Mouse (Mus musculus): ENCODE measurements around the gene Dmrt2. TPM values are rescaled to one million over a fixed set of nuclear protein-coding genes. Genes with fewer than 3 reads are reported as not detected.

The Dmrt2 gene
- polyA plus RNA-seq, 1 experiment: 1.4 TPM

DNA sequence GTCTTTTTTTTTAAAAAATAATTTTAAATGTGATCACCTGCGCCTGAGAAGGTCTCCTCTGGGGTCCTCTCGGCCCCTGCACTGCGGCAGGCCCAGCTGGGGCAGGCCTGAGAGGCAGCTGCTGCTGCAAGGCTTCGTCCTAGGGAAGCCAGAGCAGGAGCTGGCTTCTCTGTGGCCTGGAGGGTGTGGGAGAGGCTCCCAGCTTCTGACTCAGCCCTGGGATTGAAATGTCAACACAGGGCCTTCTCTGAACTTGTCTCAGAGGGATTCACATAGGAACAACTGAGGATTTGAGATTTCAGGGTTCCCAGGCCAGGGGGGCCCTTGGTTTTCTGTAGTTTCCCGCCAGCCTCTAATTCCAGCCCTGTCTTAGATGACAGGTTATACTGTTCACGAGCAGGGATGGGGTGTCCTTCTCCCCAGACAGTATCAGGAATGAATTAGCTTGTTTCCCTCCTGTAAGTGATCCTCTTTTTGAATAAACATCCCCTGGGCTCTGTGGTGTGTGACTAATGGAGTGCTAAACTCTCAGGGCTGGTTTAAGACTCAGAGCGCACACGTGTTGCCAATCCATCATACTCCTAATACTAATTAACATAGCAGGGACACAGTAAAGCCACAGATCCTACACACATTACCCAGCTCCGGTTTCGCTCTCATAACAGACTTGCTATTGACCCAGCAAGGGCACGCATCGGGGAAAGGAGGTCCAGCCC lies 18.0 kb upstream of the Dmrt2 start:
- Histone ChIP-seq H3K79me3 (ENCODE audit: low read depth) (no peaks in the 10 kb centered on the region), H3K27me3 (ENCODE audit: control insufficient read depth, insufficient read depth, insufficient read length) (no peaks in the 10 kb centered on the region), H3K4me3 (ENCODE audit: insufficient read depth, poor library complexity, severe bottlenecking) (no peak overlapping the region), H3K36me3 (ENCODE audit: control insufficient read depth, insufficient read depth) (no peaks in the 10 kb centered on the region), H3ac (ENCODE audit: control insufficient read depth, insufficient read length, low read depth) (no peak overlapping the region), H3K79me2 (ENCODE audit: control insufficient read depth, insufficient read depth) (no peaks in the 10 kb centered on the region)
- TF ChIP-seq CTCF (IDR thresholded peaks at IDR 0.05; ENCODE audit: control insufficient read depth, insufficient read depth, insufficient read length) (no peak), USF1 (IDR thresholded peaks at IDR 0.05; ENCODE audit: low read depth) (peak; percentile 75), FOSL1 (IDR thresholded peaks at IDR 0.05; ENCODE audit: insufficient read depth, low read length, poor library complexity, severe bottlenecking) (no peak), MYOG (IDR thresholded peaks at IDR 0.05; ENCODE audit: control insufficient read depth, extremely low read depth, insufficient read length) (no peak), MAX (IDR thresholded peaks at IDR 0.05) (peak; percentile 74), MYOD1 (IDR thresholded peaks at IDR 0.05; ENCODE audit: control insufficient read depth, insufficient read length, low read depth) (peak; percentile 95)

DNA sequence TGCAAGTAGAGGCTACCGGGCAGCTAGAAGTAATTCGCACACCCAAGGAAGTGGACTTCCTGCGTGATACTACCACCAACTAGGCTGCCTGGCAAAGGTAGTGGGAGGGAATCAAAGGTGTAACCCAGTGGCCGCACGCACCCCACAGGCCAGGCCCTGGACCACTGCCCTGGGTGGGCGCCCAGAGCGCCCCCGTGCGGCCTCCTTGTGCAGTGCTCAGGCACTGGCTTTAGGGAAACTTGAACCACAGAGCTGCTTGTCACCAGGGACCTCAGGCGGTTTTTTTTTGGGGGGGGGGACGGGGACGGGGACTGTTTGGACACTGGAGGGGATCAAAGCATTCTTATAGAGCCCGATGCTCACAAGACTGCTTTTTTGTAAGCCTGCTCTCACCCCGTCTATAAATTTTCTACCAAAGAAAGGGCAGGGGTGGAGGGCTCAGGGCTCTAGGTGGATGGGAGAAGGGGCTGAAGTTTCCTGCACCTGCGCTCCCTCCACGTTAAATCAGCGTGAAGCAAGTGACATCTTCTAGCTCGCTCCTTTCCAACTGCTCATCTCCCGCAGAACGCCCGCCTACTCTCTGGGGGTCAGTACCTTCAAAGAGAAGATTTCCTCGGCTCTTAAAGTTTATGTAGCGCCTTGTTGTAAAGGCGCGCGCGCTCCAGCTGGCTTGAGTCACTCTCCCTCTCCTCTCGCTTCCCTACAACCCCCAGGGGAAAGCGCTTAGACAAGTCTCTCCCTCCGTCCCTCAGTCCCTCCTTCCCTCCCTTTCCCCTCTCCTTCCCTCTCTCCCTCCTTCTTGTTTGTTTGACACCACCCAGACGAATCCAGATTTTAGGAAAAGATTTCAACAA lies 6.5 kb upstream of the Dmrt2 start:
- Histone ChIP-seq H3ac (ENCODE audit: control insufficient read depth, insufficient read length, low read depth) (no peak overlapping the region), H3K79me2 (ENCODE audit: control insufficient read depth, insufficient read depth) (no peaks in the 10 kb centered on the region), H3K36me3 (ENCODE audit: control insufficient read depth, insufficient read depth) (no peaks in the 10 kb centered on the region), H3K79me3 (ENCODE audit: low read depth) (no peaks in the 10 kb centered on the region), H3K27me3 (ENCODE audit: control insufficient read depth, insufficient read depth, insufficient read length) (no peaks in the 10 kb centered on the region), H3K4me3 (ENCODE audit: insufficient read depth, poor library complexity, severe bottlenecking) (no peak overlapping the region)
- TF ChIP-seq FOSL1 (IDR thresholded peaks at IDR 0.05; ENCODE audit: insufficient read depth, low read length, poor library complexity, severe bottlenecking) (no peak), MAX (IDR thresholded peaks at IDR 0.05) (no peak), CEBPB (IDR thresholded peaks at IDR 0.05; ENCODE audit: low read depth) (no peak), CTCF (IDR thresholded peaks at IDR 0.05; ENCODE audit: control insufficient read depth, insufficient read depth, insufficient read length) (no peak), USF1 (IDR thresholded peaks at IDR 0.05; ENCODE audit: low read depth) (no peak), MYOD1 (IDR thresholded peaks at IDR 0.05; ENCODE audit: control insufficient read depth, insufficient read length, low read depth) (no peak), MYOG (IDR thresholded peaks at IDR 0.05; ENCODE audit: control insufficient read depth, extremely low read depth, insufficient read length) (no peak)

DNA sequence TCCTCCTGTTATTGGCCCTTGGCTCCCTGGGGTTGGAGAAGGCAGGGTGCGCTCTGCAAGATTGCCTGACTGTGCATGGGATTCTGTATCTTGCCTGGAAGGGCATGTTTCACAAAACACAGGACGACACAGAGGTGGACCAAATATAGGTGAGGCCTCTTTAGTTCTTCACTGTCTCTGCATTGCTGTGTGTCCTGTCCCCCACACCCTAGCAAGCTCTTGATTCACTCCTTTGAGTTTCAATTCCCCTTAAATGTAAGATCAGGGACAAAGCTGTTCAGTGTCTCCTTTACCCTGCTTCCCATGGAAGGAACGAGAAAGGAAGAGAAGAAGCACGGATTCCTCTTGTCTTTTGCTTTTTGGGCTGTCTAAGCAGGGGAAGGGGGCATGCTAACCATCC lies 4.4 kb upstream of the Dmrt2 start:
- Histone ChIP-seq H3K79me2 (ENCODE audit: control insufficient read depth, insufficient read depth) (no peaks in the 10 kb centered on the region), H3ac (ENCODE audit: control insufficient read depth, insufficient read length, low read depth) (no peak overlapping the region), H3K27me3 (ENCODE audit: control insufficient read depth, insufficient read depth, insufficient read length) (no peaks in the 10 kb centered on the region), H3K4me3 (ENCODE audit: insufficient read depth, poor library complexity, severe bottlenecking) (no peak overlapping the region), H3K36me3 (ENCODE audit: control insufficient read depth, insufficient read depth) (no peaks in the 10 kb centered on the region), H3K79me3 (ENCODE audit: low read depth) (no peaks in the 10 kb centered on the region)
- TF ChIP-seq MYOG (IDR thresholded peaks at IDR 0.05; ENCODE audit: control insufficient read depth, extremely low read depth, insufficient read length) (no peak), MAX (IDR thresholded peaks at IDR 0.05) (no peak), FOSL1 (IDR thresholded peaks at IDR 0.05; ENCODE audit: insufficient read depth, low read length, poor library complexity, severe bottlenecking) (no peak), USF1 (IDR thresholded peaks at IDR 0.05; ENCODE audit: low read depth) (no peak), CEBPB (IDR thresholded peaks at IDR 0.05; ENCODE audit: low read depth) (no peak), MYOD1 (IDR thresholded peaks at IDR 0.05; ENCODE audit: control insufficient read depth, insufficient read length, low read depth) (no peak), CTCF (IDR thresholded peaks at IDR 0.05; ENCODE audit: control insufficient read depth, insufficient read depth, insufficient read length) (no peak)

DNA sequence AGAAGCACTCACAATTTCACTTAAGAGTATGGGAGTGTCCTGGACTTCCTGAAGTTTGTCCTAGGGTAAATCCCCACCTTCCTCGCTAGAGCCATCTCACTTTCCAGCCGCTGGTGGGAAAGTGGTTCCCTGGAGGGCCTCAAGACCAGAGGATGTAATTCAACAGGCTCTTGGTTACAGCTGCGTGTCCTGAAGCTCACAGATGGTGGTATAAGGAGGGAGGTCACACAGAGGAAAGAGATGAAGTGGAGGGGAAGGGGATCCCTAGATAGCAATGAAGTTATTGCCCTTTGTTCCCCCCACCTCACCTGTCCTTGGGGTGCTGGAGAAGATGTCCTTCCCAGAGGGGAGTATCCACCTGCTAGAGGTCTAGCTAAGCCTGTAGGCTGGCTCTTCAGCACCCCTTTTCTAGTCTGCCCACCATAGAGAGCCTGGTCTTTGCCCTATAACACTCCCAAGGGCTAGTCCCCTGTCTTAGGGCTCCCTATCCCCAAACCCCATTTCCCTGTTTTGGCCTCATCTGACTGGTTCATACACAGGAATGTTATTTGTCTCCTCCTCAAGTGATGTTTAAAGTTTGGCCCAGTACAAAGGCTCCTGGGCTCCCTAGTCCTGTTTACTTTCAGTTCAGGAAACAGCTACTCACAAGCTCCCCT lies 2.5 kb upstream of the Dmrt2 start:
- Histone ChIP-seq H3K4me3 (ENCODE audit: insufficient read depth, poor library complexity, severe bottlenecking) (no peak overlapping the region), H3ac (ENCODE audit: control insufficient read depth, insufficient read length, low read depth) (no peak overlapping the region), H3K79me2 (ENCODE audit: control insufficient read depth, insufficient read depth) (no peaks in the 10 kb centered on the region), H3K79me3 (ENCODE audit: low read depth) (no peaks in the 10 kb centered on the region), H3K27me3 (ENCODE audit: control insufficient read depth, insufficient read depth, insufficient read length) (no peaks in the 10 kb centered on the region), H3K36me3 (ENCODE audit: control insufficient read depth, insufficient read depth) (no peaks in the 10 kb centered on the region)
- TF ChIP-seq MAX (IDR thresholded peaks at IDR 0.05): no peak
- TF ChIP-seq CEBPB (IDR thresholded peaks at IDR 0.05; ENCODE audit: low read depth): no peak
- TF ChIP-seq FOSL1 (IDR thresholded peaks at IDR 0.05; ENCODE audit: insufficient read depth, low read length, poor library complexity, severe bottlenecking): no peak
- no peak for TF ChIP-seq USF1 (IDR thresholded peaks at IDR 0.05; ENCODE audit: low read depth)

DNA sequence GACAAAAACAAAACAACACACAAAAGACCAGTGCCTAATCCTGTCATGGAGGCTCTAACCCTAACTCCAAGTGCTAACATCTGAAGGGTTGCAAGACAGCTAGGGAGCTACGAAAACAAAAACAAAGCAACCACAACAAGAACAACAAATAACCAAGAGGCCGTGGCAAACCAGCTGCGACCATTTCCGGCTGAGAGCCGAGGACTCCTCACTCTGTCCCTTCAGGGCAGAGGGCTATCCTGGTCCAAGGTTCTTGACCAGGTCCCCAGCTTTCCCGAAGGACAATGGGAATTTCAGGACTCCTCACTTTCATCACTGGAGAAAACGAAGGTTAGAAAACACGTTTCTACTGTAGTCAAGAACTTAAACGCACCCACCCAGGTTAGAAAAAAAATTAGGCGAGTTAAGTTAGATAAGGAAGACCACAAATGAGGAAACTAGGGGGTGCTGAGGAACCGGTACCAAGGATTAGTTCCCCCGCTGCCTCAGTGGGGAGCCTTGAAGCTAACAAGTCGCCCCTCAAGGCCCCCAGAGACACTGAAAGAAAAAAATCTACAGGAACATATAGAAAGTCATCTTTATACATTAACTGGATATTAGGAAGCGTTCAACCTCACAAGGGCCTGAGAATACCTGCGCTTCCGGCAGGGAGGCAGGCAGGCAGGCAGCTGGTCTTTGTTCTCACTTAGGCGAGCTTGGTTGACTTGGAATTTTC lies 1.5 kb upstream of the Dmrt2 start:
- Histone ChIP-seq H3K27me3 (ENCODE audit: control insufficient read depth, insufficient read depth, insufficient read length) (no peaks in the 10 kb centered on the region), H3K79me2 (ENCODE audit: control insufficient read depth, insufficient read depth) (no peaks in the 10 kb centered on the region), H3K79me3 (ENCODE audit: low read depth) (no peaks in the 10 kb centered on the region), H3ac (ENCODE audit: control insufficient read depth, insufficient read length, low read depth) (no peak overlapping the region), H3K36me3 (ENCODE audit: control insufficient read depth, insufficient read depth) (no peaks in the 10 kb centered on the region), H3K4me3 (ENCODE audit: insufficient read depth, poor library complexity, severe bottlenecking) (no peak overlapping the region)
- TF ChIP-seq MYOD1 (IDR thresholded peaks at IDR 0.05; ENCODE audit: control insufficient read depth, insufficient read length, low read depth) (no peak), CTCF (IDR thresholded peaks at IDR 0.05; ENCODE audit: control insufficient read depth, insufficient read depth, insufficient read length) (no peak), CEBPB (IDR thresholded peaks at IDR 0.05; ENCODE audit: low read depth) (no peak), MAX (IDR thresholded peaks at IDR 0.05) (no peak), FOSL1 (IDR thresholded peaks at IDR 0.05; ENCODE audit: insufficient read depth, low read length, poor library complexity, severe bottlenecking) (no peak), MYOG (IDR thresholded peaks at IDR 0.05; ENCODE audit: control insufficient read depth, extremely low read depth, insufficient read length) (no peak)
